Mouse (Mus musculus) thymus, postnatal 14 days (tissue): ENCODE data around the gene Slc16a4.
A peak's percentile ranks its signal among the peaks of the same experiment; 100 is the strongest.
"Not testable (repeated sequence)": the region's sequence is repeated elsewhere in the genome, so short reads cannot be mapped to it uniquely, and the experiment has no call there.

Source experiments
- DNase-seq: peaks from one replicate; pipeline ENCODE4 v3.0.0; 2021

Slc16a4 gene

DNA sequence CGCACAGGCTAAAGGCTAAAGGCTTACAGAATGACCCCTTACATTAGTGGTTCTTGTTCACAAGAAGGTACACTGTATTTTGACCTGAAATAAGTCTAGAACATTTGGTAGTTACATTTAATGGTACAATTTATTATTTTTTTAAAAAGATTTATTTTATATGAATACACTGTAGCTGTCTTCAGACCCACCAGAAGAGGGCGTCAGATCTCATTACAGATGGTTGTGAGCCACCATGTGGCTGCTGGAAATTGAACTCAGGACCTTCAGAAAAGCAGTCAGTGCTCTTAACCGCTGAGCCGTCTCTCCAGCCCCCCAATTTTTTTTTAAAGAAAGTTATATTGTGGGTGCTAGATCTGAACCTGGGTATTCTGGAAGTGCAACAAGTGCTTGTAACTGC lies 5.9 kb downstream of the Slc16a4 start:
- not testable (repeated sequence) for DNase-seq

GRCm38 (mm10) chr3:107317338-107317737 lies 26.3 kb downstream of the Slc16a4 start:
- DNase-seq, result no peak

DNA sequence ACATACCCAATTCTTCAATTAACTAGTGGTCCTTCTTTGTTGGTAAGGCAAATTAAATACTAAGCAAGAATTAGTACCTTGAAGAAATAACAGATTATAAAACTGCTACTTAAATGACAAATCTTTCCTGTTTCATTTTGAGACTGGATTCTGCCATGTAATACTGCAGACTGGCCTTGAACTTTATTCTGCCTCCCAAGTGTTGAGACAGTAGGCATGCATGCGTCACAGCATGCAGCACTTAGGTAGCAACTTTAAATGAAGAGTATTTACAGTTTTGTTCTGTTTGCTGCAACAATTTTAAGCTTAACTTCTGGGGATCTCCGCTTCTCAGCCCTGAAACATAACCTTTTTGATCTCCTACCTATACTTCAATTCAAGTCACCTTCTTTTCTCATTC lies 30.1 kb downstream of the Slc16a4 start:
- no peak for DNase-seq

DNA sequence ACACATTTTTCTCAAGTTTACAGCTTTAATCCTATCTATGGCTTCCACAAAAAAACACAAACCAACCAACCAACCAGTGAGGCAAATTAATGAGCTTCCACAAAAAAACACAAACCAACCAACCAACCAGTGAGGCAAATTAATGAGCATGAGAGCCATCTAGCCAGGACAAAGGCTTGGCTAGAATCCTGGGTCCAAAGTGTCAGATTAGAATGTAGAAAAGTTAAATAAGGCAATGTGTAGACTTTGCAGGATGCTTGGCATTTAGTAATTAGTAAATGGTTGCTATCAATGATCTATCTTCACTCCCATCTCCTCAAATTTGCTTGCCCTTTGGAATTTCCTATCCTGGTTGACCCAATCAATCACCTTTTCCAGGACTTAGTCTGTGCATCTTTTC lies 30.7 kb downstream of the Slc16a4 start:
- no peak for DNase-seq

- DNase-seq, result no peak
These were observed 35.4 kb downstream of the Slc16a4 start for GRCm38 (mm10) chr3:107326442-107326841.

DNA sequence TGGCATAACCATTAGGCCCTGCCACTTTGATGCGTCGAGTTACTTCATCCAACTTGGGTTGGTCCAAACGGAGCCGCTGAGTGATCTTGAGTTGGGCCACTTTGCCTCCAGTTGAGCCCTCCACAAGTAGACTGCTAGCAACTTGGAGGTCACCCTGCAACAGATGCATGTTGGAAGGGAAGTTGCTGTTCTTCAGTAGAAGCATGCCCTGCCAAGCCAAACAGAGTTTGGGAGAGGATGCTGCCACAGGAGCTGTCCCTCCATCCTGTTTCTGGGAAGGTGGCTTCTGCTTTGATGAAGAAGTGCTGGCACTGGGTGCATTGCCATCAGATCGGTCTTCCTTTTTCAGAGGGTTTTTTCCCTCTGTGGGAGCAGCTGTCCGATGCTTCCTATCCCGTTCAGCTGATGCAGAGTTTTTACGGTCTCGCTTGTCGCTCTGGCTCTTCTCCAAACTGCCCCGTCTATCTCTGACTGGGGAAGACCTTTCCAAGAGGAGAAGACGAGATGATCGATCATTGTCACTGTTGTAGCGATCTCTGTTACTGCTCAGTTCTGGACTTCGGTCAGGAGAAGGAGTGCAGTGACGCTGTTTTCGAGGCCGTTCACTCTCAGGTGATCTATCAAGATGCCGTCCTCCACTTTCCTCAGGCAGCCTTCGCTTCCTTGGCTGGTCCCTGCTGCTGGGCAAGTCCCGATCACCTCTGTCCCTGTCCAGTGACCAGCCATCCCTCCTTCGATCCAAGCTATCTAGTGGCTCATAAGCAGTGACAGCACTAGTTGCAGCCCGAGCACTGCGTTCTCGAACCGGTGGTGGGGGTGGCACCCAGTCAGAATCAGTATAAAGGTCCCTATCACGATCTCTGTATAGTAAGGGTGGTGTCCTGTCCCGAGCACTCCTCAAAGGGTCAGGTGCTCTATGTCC lies 39.7 kb downstream of the Slc16a4 start:
- DNase-seq, result no peak

- DNase-seq, result no peak
These were observed 40.7 kb downstream of the Slc16a4 start for GRCm38 (mm10) chr3:107331746-107332126.

DNA sequence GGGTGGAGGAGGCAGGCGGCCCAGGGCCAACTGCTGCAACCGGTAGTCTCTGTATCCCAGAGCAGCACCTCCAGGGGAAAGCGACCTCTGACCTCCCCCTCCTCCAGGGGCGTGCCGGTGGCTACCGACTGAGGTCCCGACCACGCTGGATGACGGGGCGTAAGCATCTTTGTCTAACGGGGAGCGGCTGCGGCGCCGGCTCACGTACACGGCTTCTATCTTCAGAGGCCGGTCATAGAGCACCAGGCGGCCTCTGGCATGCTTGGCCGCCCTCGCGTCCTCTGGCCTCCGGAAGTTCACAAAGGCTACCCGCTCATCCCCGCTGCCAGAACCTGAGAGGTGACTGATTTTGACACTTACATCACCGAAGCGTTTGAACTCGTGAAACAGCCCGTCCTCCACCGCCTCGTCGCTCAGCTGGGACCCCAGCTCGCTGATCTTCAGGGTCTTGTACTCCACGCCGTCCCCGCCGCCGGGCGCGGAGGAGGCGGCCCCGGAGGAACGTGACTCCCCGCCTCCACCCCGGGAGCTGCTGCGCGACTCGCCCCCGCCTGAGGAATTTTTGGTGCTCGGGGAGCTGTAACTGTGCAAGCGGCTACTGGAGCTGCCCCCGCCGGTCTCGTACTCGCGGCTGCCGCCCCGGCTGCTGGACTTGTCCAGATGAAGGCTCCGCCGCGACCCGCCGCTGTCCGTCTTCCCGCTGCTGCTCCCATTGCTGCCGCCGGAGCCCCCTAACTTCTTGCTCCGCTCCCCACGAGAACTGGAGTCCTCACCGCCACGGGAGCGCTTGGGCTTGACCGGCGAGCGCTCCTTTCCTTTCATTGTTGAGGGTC lies 41.3 kb downstream of the Slc16a4 start:
- DNase-seq, result peak; percentile 65

GRCm38 (mm10) chr3:107332960-107333380 lies 41.9 kb downstream of the Slc16a4 start:
- DNase-seq, result peak; percentile 94

DNA sequence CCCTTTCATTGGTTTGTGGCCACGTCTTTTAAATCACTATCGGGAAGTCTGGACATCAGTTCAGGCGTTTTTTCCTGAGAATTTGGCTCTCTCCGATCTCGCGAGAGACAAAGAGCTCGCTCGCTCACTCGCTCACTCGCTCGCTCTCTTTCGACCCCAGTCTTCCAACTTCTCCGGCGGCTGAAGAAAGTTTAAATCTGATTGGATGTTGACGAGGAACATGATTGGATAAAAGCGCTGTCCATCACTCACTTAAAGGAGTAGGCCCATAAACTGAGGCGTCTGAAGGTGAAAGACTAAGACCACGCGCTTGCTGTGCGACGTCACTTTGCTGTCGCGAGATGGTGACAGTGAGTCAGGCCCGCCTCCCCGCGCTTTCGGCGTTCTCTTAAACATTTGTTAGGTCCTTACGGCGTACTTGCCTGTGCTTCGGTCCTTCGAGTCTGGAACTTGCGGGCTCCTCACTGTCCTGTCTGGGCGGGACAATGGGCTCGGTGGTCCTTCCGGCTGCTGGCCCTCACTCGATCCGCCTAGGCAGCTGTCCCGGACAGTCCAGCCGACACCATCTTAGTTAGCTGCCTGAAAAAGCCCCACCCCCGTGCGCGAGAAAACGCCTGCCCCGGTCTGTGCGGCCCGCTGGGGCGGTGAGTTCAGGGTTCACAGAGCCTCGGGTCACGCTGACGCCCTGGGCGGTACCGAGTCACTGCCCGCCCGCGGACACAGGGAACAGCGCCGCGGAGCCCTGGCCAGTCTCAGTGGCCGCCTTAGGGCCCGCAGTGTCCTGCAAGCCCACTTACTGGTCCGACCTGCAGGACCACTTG lies 42.6 kb downstream of the Slc16a4 start, which contains the start of gene Rbm15:
Rbm15 (minus strand) TSS at position 293 of the 821 bp plus-strand sequence.
- DNase-seq, result peak; percentile 96

- DNase-seq, result no peak
These were observed 43.3 kb downstream of the Slc16a4 start for GRCm38 (mm10) chr3:107334202-107334934.

- no peak for DNase-seq
These were observed 52.9 kb downstream of the Slc16a4 start for GRCm38 (mm10) chr3:107343971-107344370.

DNA sequence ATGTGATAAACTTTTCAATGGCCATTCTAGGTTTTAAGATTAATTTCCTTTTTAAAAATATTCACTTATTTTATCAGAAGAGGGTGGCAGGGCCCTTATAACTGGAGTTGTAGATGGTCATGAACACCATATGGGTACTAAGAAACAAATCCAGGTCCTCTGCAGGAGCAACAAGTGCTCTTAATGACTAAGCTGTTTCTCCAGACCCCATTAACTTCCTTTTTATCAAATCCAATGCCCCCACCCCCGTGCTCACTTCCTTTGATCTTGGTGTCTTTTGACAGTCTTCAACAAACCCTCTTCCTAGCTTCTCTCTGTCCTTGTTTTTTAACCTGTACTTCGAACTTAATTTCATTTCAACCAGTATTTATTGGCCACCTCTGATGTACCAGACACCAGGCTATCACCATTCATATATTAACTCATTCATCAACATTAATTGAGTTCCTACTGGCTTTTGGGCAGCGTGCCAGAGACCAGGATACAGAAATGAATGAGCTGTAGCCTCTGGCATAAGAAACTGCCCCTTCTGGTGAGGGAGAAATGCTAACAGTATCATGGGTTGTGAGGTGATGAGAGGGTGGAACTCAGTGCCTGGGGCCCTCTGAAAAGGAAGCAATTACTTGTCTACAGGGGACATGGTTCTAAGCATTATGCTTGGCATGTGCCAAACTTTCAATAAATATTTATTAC lies 54.1 kb downstream of the Slc16a4 start:
- DNase-seq, result no peak

DNA sequence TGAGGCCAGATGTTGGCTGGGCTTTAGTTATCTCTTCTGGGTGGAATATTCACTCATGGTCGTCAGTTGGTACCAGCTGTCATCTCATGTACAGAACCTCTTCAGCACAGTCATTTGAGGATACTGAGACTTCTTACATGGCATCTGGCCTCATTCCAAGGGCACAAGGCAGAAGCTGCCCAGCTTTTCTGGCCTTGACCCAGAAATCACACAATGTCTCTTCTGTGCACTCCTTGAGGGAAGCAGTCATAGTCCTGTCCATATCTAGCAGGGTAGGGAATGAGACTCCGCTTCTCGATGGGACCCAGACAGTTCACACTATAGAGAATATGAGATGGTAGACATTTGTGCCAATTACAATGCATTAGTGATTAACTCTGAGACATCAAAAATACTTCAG lies 58.0 kb downstream of the Slc16a4 start:
- DNase-seq, result no peak

DNA sequence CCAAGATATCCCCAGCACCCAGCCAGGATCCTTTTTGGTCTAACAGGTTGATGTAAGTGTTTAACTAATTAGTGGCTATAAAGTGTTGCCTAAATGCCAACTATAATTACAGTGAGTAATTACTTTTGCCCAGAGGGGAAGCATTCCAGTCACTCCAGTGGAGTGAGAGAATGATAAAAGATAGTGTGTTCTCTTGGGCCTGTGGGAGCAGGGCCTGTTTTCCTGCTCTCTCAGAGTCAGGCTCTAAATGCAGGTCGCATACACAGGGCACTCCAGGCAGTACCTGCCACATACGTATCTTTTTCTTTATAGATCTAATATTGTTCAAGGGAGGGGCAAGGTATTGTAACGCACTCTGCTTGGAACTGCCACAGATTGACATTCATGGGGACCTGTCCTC lies 60.7 kb downstream of the Slc16a4 start:
- DNase-seq, result no peak

DNA sequence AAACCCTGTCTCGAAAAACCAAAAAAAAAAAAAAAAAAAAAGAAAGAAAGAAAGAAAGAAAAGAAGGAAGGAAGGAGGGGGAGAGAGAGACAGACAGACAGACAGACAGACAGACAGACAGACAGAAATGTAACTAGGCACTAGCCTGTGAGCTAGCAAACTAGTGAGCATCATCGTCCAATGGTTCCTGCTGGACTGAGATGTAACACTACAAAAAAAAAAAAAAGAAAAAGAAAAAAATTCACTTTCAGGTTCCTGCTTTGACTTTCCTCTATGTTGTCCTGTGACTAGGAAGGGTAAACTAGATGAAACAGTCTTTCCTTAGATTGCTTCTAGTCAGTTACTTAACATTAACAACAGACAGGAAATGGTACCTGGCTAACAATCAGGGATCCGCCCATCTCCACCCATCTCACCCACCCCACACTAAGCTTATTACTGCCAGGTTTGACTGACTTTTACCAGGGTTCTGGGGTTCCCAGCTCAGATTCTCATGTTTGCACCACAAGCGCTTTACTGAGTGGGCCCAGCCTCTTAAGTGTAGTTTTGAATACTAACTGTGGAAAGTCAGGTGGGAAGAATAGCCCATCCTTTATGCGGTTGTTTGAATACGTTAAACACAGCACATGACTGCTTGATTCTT lies 64.7 kb downstream of the Slc16a4 start:
- no peak for DNase-seq

GRCm38 (mm10) chr3:107356964-107357441 lies 66.0 kb downstream of the Slc16a4 start:
- peak; percentile 73 for DNase-seq

DNA sequence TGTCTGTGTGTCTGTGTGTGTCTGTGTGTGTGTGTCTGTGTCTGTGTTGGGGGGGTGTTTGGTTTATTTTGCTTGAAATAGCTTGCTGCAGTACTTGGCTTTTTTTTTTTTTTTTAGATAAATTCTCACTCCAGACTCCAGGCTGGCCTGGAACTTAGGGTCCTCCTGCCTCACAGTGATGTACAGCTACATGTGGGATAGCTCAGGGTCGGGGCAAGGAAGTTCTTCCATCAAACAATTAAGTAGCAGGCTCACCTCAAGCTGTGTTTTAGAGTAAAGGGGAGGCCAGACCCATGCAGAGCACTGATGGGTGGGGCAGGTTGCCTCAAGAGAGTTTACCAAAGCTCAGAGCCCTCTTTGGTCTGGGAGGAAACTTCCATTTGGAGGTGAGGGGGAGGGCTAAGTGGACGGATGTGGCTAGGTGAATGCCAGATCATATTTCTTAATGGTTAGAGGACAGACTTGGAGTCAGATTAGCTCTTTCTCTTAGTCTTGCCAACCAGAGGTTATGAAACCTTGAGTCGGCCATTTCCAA lies 66.7 kb downstream of the Slc16a4 start:
- no peak for DNase-seq

DNA sequence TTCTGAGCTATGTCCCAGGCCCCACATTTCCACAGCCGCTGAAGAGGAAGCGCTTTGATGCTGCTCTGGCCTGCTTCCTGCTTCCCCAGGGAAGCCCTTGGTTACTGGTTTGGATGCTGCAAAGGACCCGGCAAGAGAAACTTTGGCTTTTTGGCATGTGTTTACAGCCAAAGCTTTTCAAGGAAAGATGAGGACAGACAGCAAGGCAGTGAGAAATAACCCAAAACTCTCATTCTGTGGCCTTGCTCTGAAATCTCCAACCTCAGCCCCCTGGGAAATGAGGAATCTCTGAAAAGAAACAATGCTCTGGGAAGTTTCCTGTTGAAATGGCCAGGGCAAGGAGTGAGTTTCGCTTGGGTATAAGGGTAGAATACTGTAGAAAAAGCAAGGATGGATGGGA lies 69.3 kb downstream of the Slc16a4 start:
- no peak for DNase-seq
